Mouse (Mus musculus) limb, embryonic 14.5 days (tissue): ENCODE data around the gene Eif4e2. TPM values are rescaled to one million over a fixed set of nuclear protein-coding genes. Genes with fewer than 3 reads are reported as not detected.
A peak's percentile ranks its signal among the peaks of the same experiment; 100 is the strongest.

Experiments used
- ATAC-seq: fragments of 200-750 bp; cut with Nextera tagmentation; 2 replicates; pipeline ENCODE4 v1.8.0; 2017; ENCODE audit warnings: low read depth, moderate number of reproducible peaks, moderate TSS enrichment; ENCODE audit not compliant: low FRiP score
- DNase-seq: peaks from one replicate; pipeline ENCODE4 v3.0.0-alpha.2; 2015; ENCODE audit warnings: low spot score
- H3K27ac ChIP-seq: fragments of 300-500 bp; sonication (generic); replicated peaks from 2 replicates; pipeline ENCODE4 v1.5.1; 2014; ENCODE audit warnings: low read depth, mild to moderate bottlenecking, low read length, moderate library complexity, mixed read lengths
- H3K27me3 ChIP-seq: fragments of 300-500 bp; sonication (generic); 2 replicates; pipeline ENCODE4 v1.6.1; 2014; ENCODE audit warnings: low read length, mixed read lengths; ENCODE audit not compliant: control insufficient read depth, insufficient read depth
- H3K36me3 ChIP-seq: fragments of 300-500 bp; sonication (generic); 2 replicates; pipeline ENCODE4 v1.6.1; 2014; ENCODE audit warnings: mild to moderate bottlenecking, low read length, moderate library complexity, mixed read lengths; ENCODE audit not compliant: control insufficient read depth, insufficient read depth
- H3K4me1 ChIP-seq: fragments of 300-500 bp; sonication (generic); 2 replicates; pipeline ENCODE4 v1.6.1; 2014; ENCODE audit warnings: antibody characterized with exemption, low read length, mixed read lengths; ENCODE audit not compliant: control insufficient read depth, insufficient read depth
- H3K4me2 ChIP-seq: fragments of 300-500 bp; sonication (generic); replicated peaks from 2 replicates; pipeline ENCODE4 v1.6.1; 2014; ENCODE audit warnings: low read depth, mild to moderate bottlenecking, low read length, moderate library complexity; ENCODE audit not compliant: severe bottlenecking
- H3K4me3 ChIP-seq: fragments of 300-500 bp; sonication (generic); replicated peaks from 2 replicates; pipeline ENCODE4 v1.5.1; 2014; ENCODE audit warnings: low read length
- H3K9ac ChIP-seq: fragments of 300-500 bp; sonication (generic); 2 replicates; pipeline ENCODE4 v1.6.1; 2014; ENCODE audit warnings: mild to moderate bottlenecking, low read depth, low read length, moderate library complexity; ENCODE audit not compliant: severe bottlenecking
- H3K9me3 ChIP-seq: fragments of 300-500 bp; sonication (generic); 2 replicates; pipeline ENCODE4 v1.6.1; 2016; ENCODE audit warnings: low read length; ENCODE audit not compliant: control insufficient read depth
- POLR2A ChIP-seq: fragments of 200-500 bp; IDR thresholded peaks from 2 replicates; pipeline ENCODE4 v1.8.0; 2012; ENCODE audit warnings: inconsistent platforms, mild to moderate bottlenecking, moderate library complexity, borderline replicate concordance; ENCODE audit not compliant: insufficient read depth, insufficient read length; ENCODE audit errors: extremely low read depth
- WGBS: fragments of 180-500 bp; shearing (Covaris S2); extraction: QIAGEN DNeasy Blood & Tissue Kit; methylation state at CpG from one replicate; pipeline ENCODE4 v1.1.7; 2014; 5-methylcytosine and 5-hydroxymethylcytosine counted together
- polyA plus RNA-seq, 2 experiments: library from polyadenylated mRNA; depleted of rRNA in 1 of 2; stranded (reverse) in 1 of 2; unstranded in 1 of 2; fragments of >200 nt; fragmentation: Nextera tagmentation in 1 of 2; extraction: Ambion mirVana in 1 of 2; gene quantifications; 2 replicates each; pipeline versions ENCODE4 v1.2.1 to v1.2.3; 2012 to 2014

Gene Eif4e2
- polyA plus RNA-seq, 2 experiments: 118 to 139 TPM

DNA sequence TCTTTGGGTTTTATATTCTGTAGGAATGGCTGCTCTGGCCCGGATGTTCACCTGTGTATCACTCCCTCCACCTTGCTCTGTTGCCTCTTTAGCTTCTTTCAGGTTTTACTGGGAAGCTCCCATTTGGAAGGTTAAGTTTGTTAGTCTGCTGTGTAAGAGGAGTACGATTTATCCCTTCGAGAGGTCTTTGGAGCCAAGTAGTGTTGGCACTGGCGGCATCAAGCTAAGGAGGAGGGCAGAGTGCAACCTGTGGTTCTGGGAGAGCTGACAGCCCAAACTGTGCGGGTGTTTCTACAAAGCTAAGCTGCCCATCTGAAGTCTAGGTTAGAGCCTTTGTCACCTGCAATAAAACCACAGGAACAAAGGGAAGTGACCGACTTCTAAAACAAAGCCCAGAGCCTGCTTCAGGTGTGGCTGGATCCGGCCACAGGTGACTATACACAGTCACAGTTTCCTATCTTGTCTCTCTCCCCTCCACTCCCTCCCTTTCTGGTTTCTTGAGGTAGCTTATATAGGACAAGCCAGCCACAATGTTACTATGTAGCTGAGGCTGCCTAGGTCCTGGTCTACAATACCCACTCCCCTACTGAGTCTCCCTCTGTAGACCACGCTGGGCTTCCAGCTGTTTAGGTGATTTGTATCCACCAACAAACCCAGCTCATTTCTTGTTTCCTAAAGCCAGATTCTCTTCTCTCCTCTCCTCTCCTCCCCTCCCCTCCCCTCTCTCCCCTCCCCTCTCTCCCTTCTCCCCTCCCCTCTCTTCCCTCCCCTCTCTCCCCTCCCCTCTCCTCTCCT lies 52.8 kb downstream of the Eif4e2 start:
- no peak for DNase-seq
- Histone ChIP-seq H3K4me2 (no peak overlapping the region), H3K36me3 (no peaks in the 10 kb centered on the region), H3K9me3 (no peaks in the 10 kb centered on the region), H3K4me1 (peaks cover 27% of the 10 kb centered on the region), H3K4me3 (no peak overlapping the region), H3K9ac (no peak overlapping the region), H3K27me3 (peaks cover 53% of the 10 kb centered on the region), H3K27ac (no peak overlapping the region)
- TF ChIP-seq POLR2A: no peak
- 27% methylated on average over 8 of the region's 8 CpGs for WGBS
- ATAC-seq: no peak

GRCm38 (mm10) chr1:87270204-87270603 lies 56.5 kb downstream of the Eif4e2 start:
- WGBS: 34% methylated on average over 3 of the region's 3 CpGs
- Histone ChIP-seq H3K27ac (peak overlapping the region; percentile 71), H3K36me3 (no peaks in the 10 kb centered on the region), H3K4me3 (no peak overlapping the region), H3K4me2 (0 out of 2 replicates have a peak overlapping the region, but pooled peaks have one; percentile 33), H3K27me3 (peaks cover 18% of the 10 kb centered on the region), H3K9me3 (no peaks in the 10 kb centered on the region), H3K4me1 (peaks cover 16% of the 10 kb centered on the region), H3K9ac (no peak overlapping the region; the same call in 1 of the 2 replicates)
- DNase-seq: no peak
- ATAC-seq: no peak
- no peak for TF ChIP-seq POLR2A

GRCm38 (mm10) chr1:87270641-87271467 lies 57.1 kb downstream of the Eif4e2 start:
- Histone ChIP-seq H3K36me3 (no peaks in the 10 kb centered on the region), H3K4me2 (peak overlapping the region; percentile 33; the same call in 1 of the 2 replicates), H3K4me1 (peaks cover 13% of the 10 kb centered on the region), H3K27me3 (peaks cover 12% of the 10 kb centered on the region), H3K4me3 (no peak overlapping the region), H3K9me3 (no peaks in the 10 kb centered on the region), H3K9ac (no peak overlapping the region; the same call in 1 of the 2 replicates), H3K27ac (peak overlapping the region; percentile 71)
- DNase-seq: peak; percentile 60
- 7% methylated on average over 16 of the region's 20 CpGs for WGBS
- ATAC-seq: peak; percentile 87
- TF ChIP-seq POLR2A: no peak

DNA sequence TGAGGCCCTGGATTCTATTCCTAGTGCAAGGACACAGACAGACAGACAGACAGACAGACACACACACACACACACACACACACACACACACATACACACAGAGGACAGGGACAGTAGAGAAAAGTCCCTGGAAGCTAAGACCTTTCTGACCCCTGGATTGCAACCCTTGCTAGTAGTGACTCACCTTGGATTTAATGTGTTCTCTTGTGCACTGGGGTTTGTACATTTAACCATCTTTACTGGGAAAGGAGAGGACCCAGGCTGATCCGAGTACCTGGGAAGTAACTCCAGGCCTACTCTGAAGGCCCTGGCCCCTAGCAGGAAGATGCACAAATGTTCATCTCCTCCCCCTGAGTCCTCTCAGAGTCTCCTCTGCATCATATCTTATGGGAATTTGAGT lies 57.9 kb downstream of the Eif4e2 start:
- 0 out of 2 replicates have a peak overlapping the region, but pooled peaks have one; percentile 13 for H3K27ac ChIP-seq
- H3K9ac ChIP-seq: no peak overlapping the region
- no peaks in the 10 kb centered on the region for H3K36me3 ChIP-seq
- H3K4me1 ChIP-seq: peaks cover 13% of the 10 kb centered on the region
- DNase-seq: no peak
- no peak for ATAC-seq
- no peak for TF ChIP-seq POLR2A
- H3K27me3 ChIP-seq: peaks cover 5% of the 10 kb centered on the region
- no peaks in the 10 kb centered on the region for H3K9me3 ChIP-seq
- H3K4me3 ChIP-seq: no peak overlapping the region
- no peak overlapping the region for H3K4me2 ChIP-seq
- 62% methylated on average over 1 of the region's 1 CpGs for WGBS

DNA sequence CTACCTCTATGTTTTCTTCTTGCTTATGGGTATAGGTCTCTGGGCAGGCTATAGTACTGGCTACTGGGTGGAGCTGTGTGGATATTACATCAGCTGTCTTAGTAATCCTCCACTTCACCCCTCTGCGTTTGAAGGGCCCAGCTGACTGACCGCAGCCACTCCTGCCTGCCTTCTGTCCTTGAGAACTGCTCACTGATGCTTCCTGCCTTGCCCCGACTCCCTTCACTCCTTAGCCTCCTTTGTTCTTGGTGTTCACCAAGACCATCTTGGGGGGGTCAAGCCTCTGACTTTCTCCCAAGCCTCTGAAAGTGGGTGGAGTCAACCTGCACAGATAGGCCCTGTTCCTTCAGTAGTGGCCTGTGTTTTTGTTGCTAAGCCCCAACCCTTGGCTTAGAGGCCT lies 58.7 kb downstream of the Eif4e2 start:
- Histone ChIP-seq H3K4me1 (peaks cover 13% of the 10 kb centered on the region), H3K4me2 (no peak overlapping the region), H3K36me3 (no peaks in the 10 kb centered on the region), H3K9me3 (no peaks in the 10 kb centered on the region), H3K27ac (no peak overlapping the region), H3K9ac (no peak overlapping the region), H3K4me3 (no peak overlapping the region), H3K27me3 (peaks cover 3% of the 10 kb centered on the region; the same call in 1 of the 2 replicates)
- ATAC-seq (no peak), DNase-seq (no peak)
- WGBS: 83% methylated on average over 3 of the region's 3 CpGs
- no peak for TF ChIP-seq POLR2A
